Mouse (Mus musculus) liver, embryonic 11.5 days (tissue): ENCODE data around the gene Spats1. TPM values are rescaled to one million over a fixed set of nuclear protein-coding genes. Genes with fewer than 3 reads are reported as not detected.
"Not testable (repeated sequence)": the region's sequence is repeated elsewhere in the genome, so short reads cannot be mapped to it uniquely, and the experiment has no call there.

Source experiments
- ATAC-seq: fragments of 200-750 bp; cut with Nextera tagmentation; replicated peaks from 2 replicates; pipeline ENCODE4 v1.8.0; 2017; ENCODE audit warnings: moderate number of reproducible peaks, mild to moderate bottlenecking, moderate TSS enrichment, moderate library complexity; ENCODE audit not compliant: low FRiP score
- DNase-seq: peaks from one replicate; pipeline ENCODE4 v3.0.0-alpha.2; 2017; ENCODE audit warnings: low spot score
- H3K27ac ChIP-seq: fragments of 300-500 bp; sonication (generic); 2 replicates; pipeline ENCODE4 v1.5.1; 2014; ENCODE audit warnings: mild to moderate bottlenecking, low read depth, low read length, control low read depth
- H3K27me3 ChIP-seq: fragments of 300-500 bp; sonication (generic); replicated peaks from 2 replicates; pipeline ENCODE4 v1.6.1; 2014; ENCODE audit warnings: low read length, mixed read lengths; ENCODE audit not compliant: control insufficient read depth, insufficient read depth
- H3K36me3 ChIP-seq: fragments of 300-500 bp; sonication (generic); 2 replicates; pipeline ENCODE4 v1.6.1; 2014; ENCODE audit warnings: mild to moderate bottlenecking, low read length, moderate library complexity, mixed read lengths; ENCODE audit not compliant: control insufficient read depth, insufficient read depth
- H3K4me1 ChIP-seq: fragments of 300-500 bp; sonication (generic); replicated peaks from 2 replicates; pipeline ENCODE4 v1.6.1; 2014; ENCODE audit warnings: low read length, mixed read lengths; ENCODE audit not compliant: control insufficient read depth, insufficient read depth
- H3K4me2 ChIP-seq: fragments of 300-500 bp; sonication (generic); 2 replicates; pipeline ENCODE4 v1.6.1; 2014; ENCODE audit warnings: mild to moderate bottlenecking, control low read depth, moderate library complexity
- H3K4me3 ChIP-seq: fragments of 300-500 bp; sonication (generic); 2 replicates; pipeline ENCODE4 v1.5.1; 2014; ENCODE audit warnings: low read depth, low read length, control low read depth
- H3K9ac ChIP-seq: fragments of 300-500 bp; sonication (generic); 2 replicates; pipeline ENCODE4 v1.6.1; 2014; ENCODE audit warnings: low read depth, low read length, control low read depth
- H3K9me3 ChIP-seq: fragments of 300-500 bp; sonication (generic); 2 replicates; pipeline ENCODE4 v1.6.1; 2016; ENCODE audit warnings: low read length, inconsistent platforms, mixed read lengths; ENCODE audit not compliant: control insufficient read depth
- WGBS: fragments of 180-500 bp; shearing (Covaris S2); extraction: QIAGEN DNeasy Blood & Tissue Kit; methylation state at CpG from one replicate; pipeline ENCODE4 v1.1.7; 2014; 5-methylcytosine and 5-hydroxymethylcytosine counted together
- polyA plus RNA-seq: library from polyadenylated mRNA; unstranded; fragments of >200 nt; fragmentation: Nextera tagmentation; extraction: Ambion mirVana; gene quantifications from 2 replicates; pipeline ENCODE4 v1.2.1, GENCODE M21; 2014

The Spats1 gene
- polyA plus RNA-seq, 1 experiment from 2014 or later, result 0.40 TPM

DNA sequence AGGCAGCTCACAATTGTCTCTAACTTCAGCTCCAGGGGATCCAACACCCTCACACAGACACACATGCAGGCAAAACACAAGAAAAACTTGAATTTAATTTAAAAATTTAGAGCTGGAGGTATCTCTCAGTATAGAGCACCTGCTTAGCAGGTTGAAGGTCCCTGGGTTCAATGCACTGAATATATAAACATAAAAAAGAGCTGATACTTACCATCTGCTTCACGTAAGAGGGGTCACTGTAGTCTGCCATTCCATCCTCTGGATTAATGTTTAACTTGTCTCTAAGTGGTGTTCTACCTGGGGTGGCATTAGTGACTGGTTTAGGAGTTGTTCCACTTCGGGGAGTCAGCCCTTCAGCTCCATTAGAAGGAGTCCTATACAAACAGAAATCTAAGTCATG is 63.6 kb downstream of the Spats1 start:
- H3K27ac ChIP-seq, H3K4me3 ChIP-seq, H3K4me2 ChIP-seq, ATAC-seq, H3K9ac ChIP-seq, H3K9me3 ChIP-seq, H3K27me3 ChIP-seq, DNase-seq, H3K4me1 ChIP-seq: not testable (repeated sequence)
- peaks cover 51% of the 10 kb centered on the region for H3K36me3 ChIP-seq
- WGBS, result 73% methylated on average over 2 of the region's 2 CpGs

DNA sequence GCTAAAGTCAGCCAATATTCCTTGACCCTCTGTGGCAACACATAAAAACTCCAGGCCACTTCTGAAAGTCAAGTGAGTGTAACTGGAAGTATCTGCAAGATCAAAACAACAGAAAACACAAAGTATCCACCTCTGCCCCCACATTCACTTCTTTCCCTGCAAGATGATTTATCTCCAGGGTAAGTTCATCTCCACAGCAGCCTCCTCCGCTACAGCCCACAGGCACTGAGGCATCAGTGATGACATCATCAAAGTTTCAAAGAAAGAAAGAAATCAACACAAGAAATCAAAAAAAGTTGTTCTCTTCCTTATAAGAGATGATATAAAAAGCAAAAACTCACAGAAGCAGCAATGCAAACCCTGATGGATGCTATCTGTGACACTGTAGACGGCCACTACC is 66.5 kb downstream of the Spats1 start:
- Histone ChIP-seq H3K9ac (no peak overlapping the region), H3K4me2 (no peak overlapping the region), H3K4me1 (no peaks in the 10 kb centered on the region), H3K9me3 (no peaks in the 10 kb centered on the region), H3K27ac (no peak overlapping the region), H3K36me3 (peaks cover 48% of the 10 kb centered on the region), H3K27me3 (no peaks in the 10 kb centered on the region), H3K4me3 (no peak overlapping the region)
- 83% methylated on average over 2 of the region's 2 CpGs for WGBS
- DNase-seq (no peak), ATAC-seq (no peak)

DNA sequence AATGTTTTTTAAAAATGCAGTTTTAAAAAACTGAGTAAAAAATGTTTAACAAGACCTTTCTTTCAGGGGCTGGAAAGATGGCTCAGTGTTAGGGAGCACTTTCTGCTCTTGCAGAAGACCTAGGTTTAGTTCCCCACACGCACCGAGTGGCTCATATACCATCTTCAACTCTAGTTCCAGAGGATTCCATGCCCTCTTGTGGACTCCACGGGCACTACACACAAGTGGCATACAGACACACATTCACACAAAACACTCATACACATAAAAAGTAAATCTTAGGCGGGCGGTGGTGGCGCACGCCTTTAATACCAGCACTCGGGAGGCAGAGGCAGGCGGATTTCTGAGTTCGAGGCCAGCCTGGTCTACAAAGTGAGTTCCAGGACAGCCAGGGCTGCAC is 68.9 kb downstream of the Spats1 start:
- H3K9ac ChIP-seq, result no peak overlapping the region
- no peaks in the 10 kb centered on the region for H3K27me3 ChIP-seq
- H3K36me3 ChIP-seq, result peaks cover 36% of the 10 kb centered on the region
- 93% methylated on average over 10 of the region's 10 CpGs for WGBS
- H3K9me3 ChIP-seq, result no peaks in the 10 kb centered on the region
- DNase-seq, result no peak
- ATAC-seq, result no peak
- H3K4me3 ChIP-seq, result no peak overlapping the region
- no peak overlapping the region for H3K4me2 ChIP-seq
- H3K27ac ChIP-seq, result no peak overlapping the region
- no peaks in the 10 kb centered on the region for H3K4me1 ChIP-seq

DNA sequence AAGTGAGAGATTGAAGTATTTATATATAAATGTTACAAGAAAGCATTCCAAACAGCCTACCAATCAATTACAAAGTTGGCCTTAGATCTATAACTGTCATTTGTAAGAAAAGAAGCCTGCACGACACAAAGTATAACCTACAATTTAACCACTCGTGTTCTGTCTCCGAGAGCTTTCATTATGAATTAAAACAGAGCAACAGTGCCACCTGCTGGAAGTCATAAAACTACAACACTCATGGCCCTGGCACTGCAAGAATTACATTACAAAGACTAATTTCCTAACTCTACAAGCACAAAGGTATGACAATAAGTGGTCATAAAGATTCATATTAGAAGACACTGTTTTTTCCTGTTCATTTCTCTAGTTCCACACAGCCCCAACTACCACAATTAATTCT is 72.0 kb downstream of the Spats1 start:
- 36% methylated on average over 3 of the region's 3 CpGs for WGBS
- Histone ChIP-seq H3K4me1 (no peaks in the 10 kb centered on the region), H3K9ac (no peak overlapping the region), H3K4me2 (no peak overlapping the region), H3K27me3 (no peaks in the 10 kb centered on the region), H3K27ac (no peak overlapping the region), H3K4me3 (no peak overlapping the region), H3K9me3 (no peaks in the 10 kb centered on the region), H3K36me3 (peaks cover 29% of the 10 kb centered on the region)
- no peak for DNase-seq
- no peak for ATAC-seq

DNA sequence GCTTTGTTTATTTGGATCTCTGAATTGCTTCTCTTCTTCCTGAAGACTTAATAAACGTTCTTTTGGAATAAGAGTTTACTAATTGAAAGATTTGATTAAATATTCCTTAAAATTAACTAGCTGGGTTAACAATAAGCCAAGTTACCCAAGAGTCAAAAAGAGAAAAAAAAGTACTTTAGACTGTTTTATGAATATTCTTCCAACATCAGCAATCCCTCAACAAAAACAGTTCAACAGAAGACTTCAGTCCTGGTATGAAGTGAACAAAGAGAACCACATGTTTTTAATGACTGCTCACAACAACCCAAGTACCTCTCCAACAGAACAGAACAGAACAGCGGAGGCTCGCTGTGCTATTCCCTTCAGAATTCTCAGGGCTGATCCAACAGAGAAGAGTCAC is 72.6 kb downstream of the Spats1 start:
- Histone ChIP-seq H3K36me3 (peaks cover 27% of the 10 kb centered on the region), H3K4me1 (no peaks in the 10 kb centered on the region), H3K27me3 (no peaks in the 10 kb centered on the region), H3K27ac (no peak overlapping the region), H3K4me3 (no peak overlapping the region), H3K9ac (no peak overlapping the region), H3K4me2 (no peak overlapping the region), H3K9me3 (no peaks in the 10 kb centered on the region)
- DNase-seq (no peak), ATAC-seq (no peak)
- 71% methylated on average over 3 of the region's 3 CpGs for WGBS

DNA sequence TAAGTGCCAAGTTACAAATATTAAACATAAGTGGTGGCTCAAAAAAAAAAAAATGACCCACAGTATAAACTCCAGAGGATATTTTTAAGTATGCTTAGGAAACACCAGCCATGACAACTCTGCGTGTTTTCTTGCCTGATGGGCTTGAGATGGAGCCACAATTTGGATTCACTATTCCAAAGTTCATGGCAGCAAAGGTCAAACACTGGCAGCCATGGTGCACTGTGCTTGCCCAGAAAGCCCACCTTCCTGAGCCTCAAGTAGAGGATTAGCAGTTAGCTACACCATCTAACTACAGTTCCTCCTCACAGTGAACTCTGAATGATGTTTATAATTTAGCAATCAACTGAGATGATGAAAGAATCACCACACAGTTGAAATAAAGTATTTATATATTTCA is 73.1 kb downstream of the Spats1 start:
- Histone ChIP-seq H3K36me3 (peaks cover 23% of the 10 kb centered on the region), H3K9me3 (no peaks in the 10 kb centered on the region), H3K27ac (no peak overlapping the region), H3K4me1 (no peaks in the 10 kb centered on the region), H3K4me2 (no peak overlapping the region), H3K9ac (no peak overlapping the region), H3K4me3 (no peak overlapping the region), H3K27me3 (no peaks in the 10 kb centered on the region)
- ATAC-seq (no peak), DNase-seq (no peak)
- WGBS, result 91% methylated on average over 1 of the region's 1 CpGs

DNA sequence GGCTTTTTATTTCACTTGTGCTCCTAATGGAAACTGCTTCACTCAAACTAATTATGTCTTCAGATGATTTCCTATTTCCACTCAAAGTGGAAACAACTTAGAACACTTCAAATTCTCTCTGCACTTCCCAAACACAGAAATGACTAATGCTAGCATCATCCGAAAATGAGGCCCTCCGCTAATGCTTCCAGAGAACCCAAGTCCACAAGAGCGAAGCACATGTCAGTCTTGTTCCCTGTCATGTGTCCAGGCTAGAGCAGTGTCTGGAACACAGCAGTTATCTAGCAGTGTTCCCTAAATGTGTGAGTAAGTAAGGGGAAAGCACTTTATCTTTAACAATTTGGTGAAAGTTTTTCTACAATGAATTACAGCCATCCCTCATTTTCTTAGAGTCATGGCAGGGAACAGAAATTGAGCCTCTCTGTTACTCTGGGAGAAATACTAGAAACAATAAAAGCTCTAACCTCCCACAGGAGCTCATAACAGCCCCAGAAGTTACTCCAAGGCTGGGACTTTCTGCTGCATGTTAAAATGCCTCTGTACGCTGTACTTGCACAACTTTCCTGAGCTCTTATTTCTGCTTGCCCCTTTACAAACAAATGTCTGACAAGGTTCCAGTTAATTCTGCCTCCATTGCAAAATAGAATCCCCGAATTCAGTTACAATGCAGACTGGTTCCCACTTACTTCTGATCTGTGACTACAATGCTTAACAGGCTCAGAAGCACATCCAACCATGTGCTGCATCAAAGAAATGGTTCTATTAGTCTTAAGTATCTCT is 73.9 kb downstream of the Spats1 start:
- H3K9me3 ChIP-seq, result no peaks in the 10 kb centered on the region
- H3K4me2 ChIP-seq, result no peak overlapping the region
- ATAC-seq (no peak), DNase-seq (no peak)
- WGBS, result 91% methylated on average over 5 of the region's 5 CpGs
- no peak overlapping the region for H3K9ac ChIP-seq
- no peak overlapping the region for H3K4me3 ChIP-seq
- H3K4me1 ChIP-seq, result no peaks in the 10 kb centered on the region
- H3K27me3 ChIP-seq, result no peaks in the 10 kb centered on the region
- H3K27ac ChIP-seq, result no peak overlapping the region
- peaks cover 18% of the 10 kb centered on the region; the same call in 1 of the 2 replicates for H3K36me3 ChIP-seq

DNA sequence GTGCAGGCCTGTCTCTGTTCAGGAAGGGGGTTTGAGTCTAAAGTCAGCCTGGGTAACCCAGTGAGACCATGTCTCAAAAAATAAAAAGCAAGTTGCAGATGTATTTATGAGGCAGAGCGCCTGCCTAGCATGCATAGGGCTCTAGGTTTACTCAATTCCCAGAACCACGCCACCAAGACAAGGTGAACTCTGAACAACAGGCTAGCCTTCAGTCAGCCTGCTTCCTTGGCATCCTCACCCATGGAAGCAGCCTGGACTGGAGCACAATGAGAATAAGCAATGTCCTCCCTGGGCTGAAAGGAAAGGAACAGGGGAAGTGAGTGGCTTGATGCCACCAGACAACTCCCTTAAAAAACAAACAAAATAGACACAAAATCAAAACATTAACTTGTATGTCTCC is 77.2 kb downstream of the Spats1 start:
- WGBS, result 80% methylated on average over 2 of the region's 2 CpGs
- H3K9me3 ChIP-seq, result no peaks in the 10 kb centered on the region
- H3K27me3 ChIP-seq, result no peaks in the 10 kb centered on the region
- H3K9ac ChIP-seq, result no peak overlapping the region
- peaks cover 4% of the 10 kb centered on the region; the same call in 1 of the 2 replicates for H3K36me3 ChIP-seq
- H3K27ac ChIP-seq, result no peak overlapping the region
- H3K4me3 ChIP-seq, result no peak overlapping the region
- no peaks in the 10 kb centered on the region for H3K4me1 ChIP-seq
- DNase-seq (no peak), ATAC-seq (no peak)
- no peak overlapping the region for H3K4me2 ChIP-seq

DNA sequence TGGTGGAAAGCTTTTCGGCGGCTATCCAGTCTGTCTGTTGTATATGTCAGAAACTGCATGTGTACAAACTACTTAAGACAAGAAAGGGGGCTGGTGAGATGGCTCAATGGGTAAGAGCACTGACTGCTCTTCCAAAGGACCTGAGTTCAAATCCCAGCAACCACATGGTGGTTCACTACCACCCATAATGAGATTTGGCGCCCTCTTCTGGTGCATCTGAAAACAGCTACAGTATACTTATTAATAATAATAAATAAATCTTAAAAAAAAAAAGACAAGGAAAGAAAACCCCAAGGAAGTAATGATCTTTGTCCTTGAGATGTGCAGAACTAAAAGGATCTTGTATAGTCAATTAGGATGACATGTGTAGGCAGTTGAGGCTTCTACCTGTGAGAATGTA is 77.7 kb downstream of the Spats1 start:
- no peak overlapping the region for H3K4me2 ChIP-seq
- peaks cover 2% of the 10 kb centered on the region; the same call in 1 of the 2 replicates for H3K36me3 ChIP-seq
- no peak for DNase-seq
- H3K9me3 ChIP-seq, result no peaks in the 10 kb centered on the region
- 66% methylated on average over 3 of the region's 3 CpGs for WGBS
- no peaks in the 10 kb centered on the region for H3K4me1 ChIP-seq
- no peaks in the 10 kb centered on the region for H3K27me3 ChIP-seq
- H3K9ac ChIP-seq, result no peak overlapping the region
- ATAC-seq, result no peak
- H3K27ac ChIP-seq, result no peak overlapping the region
- H3K4me3 ChIP-seq, result no peak overlapping the region
